Mouse (Mus musculus): ENCODE data around the gene Plp2. TPM values are rescaled to one million over a fixed set of nuclear protein-coding genes. Genes with fewer than 3 reads are reported as not detected.
"Not testable (repeated sequence)": the region's sequence is repeated elsewhere in the genome, so short reads cannot be mapped to it uniquely, and the experiment has no call there.

The Plp2 gene
- polyA plus RNA-seq (2012) = 0.28 and 1.5 TPM in 2 replicates

DNA sequence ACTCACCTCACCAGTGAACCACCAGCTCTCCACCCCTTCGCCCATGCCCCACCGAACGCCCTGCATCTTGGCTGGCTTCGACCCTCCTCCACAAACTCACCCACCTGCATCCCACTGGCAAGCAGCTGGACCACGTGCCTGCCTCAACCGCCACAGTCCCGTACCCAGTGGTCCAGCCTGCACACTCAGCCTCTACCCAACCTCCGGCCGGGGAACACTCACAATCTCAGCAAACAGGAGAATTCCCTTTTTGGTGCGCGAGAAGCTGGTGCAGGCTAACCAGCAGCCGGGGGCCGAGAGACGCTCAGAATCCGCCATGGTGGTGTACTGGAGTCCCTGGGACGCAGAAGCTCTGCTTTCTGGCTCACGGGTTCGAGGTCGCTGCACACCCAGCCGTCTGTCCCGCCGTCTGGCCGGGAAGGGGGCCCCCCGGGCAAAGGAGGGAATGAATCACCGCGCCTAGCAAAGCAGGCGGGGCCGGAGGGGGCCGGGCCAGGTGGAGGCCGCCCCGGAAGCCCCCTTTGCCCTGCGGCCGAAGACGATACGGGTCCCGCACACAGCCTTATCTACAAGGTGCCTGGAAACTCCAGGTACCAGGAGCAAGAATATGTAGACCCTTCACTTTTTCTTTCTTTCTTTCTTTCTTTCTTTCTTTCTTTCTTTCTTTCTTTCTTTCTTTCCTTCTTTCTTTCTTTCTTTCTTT lies at the start of gene Plp2:
TSS of gene Plp2 (minus strand) at position 470 of the 703 bp plus-strand sequence.
- no peak for TF ChIP-seq GATA1 (IDR thresholded peaks at IDR 0.05; ENCODE audit: low read length)
- peaks cover 9% of the 10 kb centered on the region for H3K9me3 ChIP-seq (ENCODE audit: control insufficient read depth, low read length)
- H3K4me3 ChIP-seq (replicated peaks) = peak within 1 kb of the TSS; percentile 63
- no peaks in the 10 kb centered on the region; the same call in 1 of the 2 replicates for H3K36me3 ChIP-seq (ENCODE audit: control insufficient read depth)
- H3K4me1 ChIP-seq (ENCODE audit: control insufficient read depth) = peaks cover 30% of the 10 kb centered on the region
- peaks cover 9% of the 10 kb centered on the region for H3K27me3 ChIP-seq (ENCODE audit: control insufficient read depth)

DNA sequence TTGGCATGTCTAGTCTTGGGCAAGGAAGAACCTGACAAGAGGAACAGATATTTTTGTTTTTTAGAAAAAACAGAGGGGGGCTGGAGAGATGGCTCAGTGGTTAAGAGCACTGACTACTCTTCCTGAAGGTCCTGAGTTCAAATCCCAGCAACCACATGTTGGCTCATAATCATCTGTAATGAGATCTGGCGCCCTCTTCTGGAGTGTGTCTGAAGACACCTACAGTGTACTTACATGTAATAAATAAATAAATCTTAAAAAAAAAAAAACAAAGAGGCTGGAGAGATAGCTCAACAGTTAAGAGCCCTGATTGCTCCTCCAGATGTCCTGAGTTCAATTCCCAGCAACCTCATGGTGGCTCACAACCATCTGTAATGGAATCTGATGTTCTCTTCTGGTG lies 44.9 kb upstream of the Plp2 start:
- not testable (repeated sequence) for H3K27me3 ChIP-seq (ENCODE audit: control insufficient read depth); H3K9me3 ChIP-seq (ENCODE audit: control insufficient read depth, low read length); H3K36me3 ChIP-seq (ENCODE audit: control insufficient read depth); H3K4me1 ChIP-seq (ENCODE audit: control insufficient read depth); H3K4me3 ChIP-seq (replicated peaks)

DNA sequence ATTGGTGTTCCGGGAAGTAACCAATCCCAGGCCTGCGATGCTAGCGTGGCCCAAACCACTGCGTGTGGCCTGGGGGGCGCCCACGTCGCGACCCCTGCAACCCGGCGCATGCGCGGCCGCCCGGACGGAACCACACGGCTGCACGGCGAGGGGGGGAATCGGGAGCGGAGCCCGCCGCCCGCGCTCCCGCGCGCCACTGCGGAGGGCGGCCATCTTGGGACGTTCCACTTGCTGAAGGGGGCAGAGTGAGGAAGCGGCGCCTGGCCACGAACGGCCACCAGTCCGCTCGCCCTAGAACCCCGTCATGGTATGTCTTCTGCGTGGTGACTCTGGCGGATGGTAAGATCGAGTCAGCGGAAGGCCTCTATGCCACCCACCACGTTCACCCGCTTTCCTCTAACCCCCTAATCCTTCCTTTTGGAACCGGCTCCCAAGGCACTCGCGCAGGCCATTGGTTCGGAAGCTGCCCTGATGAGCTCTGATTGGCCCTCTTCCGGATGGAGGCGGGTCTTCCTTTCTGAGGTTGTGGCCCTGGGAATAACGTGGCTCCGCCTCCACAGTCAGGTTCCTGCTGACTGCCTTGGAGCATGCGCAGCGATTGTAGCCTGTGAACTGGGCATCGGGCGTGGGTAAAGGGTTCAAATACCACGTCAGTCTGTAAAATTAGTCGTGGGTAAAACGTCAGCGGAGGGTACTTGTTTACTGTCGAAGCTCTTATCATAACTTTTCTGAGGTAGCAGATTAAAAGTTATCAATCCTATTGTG lies 43.1 kb upstream of the Plp2 start, which contains the start of gene Wdr45:
TSS of gene Wdr45 (plus strand) at position 199 of the 765 bp plus-strand sequence.
- not testable (repeated sequence) for H3K9me3 ChIP-seq (ENCODE audit: control insufficient read depth, low read length); H3K27me3 ChIP-seq (ENCODE audit: control insufficient read depth); H3K36me3 ChIP-seq (ENCODE audit: control insufficient read depth); H3K4me1 ChIP-seq (ENCODE audit: control insufficient read depth)
- H3K4me3 ChIP-seq (replicated peaks) = peak within 1 kb of the TSS; percentile 68

DNA sequence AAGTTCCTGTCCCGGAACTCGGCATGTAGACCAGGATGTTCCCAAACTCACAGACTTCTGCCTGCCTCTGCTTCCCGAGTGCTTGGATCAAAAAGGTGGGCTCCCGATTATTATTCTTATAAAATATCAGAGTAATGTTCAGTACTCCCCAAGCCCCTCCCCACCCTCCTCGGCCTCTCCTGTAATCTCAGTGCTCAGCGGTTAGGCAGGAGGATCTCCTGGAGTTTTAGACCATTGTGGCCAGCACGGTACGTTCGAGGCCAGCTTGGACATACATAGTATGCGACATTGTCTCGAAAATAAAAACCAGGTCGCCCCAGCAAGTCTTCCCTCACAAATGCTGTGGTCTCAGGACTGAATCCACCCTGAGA lies 42.6 kb upstream of the Plp2 start:
- H3K27me3 ChIP-seq (ENCODE audit: control insufficient read depth); H3K4me1 ChIP-seq (ENCODE audit: control insufficient read depth); H3K9me3 ChIP-seq (ENCODE audit: control insufficient read depth, low read length): not testable (repeated sequence)
- Histone ChIP-seq H3K36me3 (ENCODE audit: control insufficient read depth) (peaks cover 11% of the 10 kb centered on the region), H3K4me3 (replicated peaks) (peak overlapping the region; percentile 68)

DNA sequence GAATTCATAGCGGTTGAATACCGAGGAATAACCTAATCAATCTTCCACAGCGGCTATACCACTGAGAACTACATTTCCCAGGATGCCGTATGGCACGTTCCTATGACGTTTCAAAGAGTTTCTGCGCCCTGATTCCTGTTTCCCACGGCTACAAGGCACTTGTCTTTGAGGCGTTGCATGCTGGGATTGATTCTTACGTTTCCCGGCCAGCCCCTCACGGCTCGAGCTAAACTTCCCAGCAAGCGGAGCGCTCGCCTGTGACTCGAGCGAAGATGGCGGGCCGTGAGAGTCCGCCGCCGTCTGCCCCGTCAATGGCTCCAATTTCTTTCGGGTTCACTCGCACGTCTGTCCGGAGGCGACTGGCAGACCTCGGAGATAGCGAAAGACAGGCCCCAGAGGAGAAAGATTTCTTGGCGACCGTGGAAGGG lies 25.8 kb upstream of the Plp2 start, which contains the start of gene Gpkow:
TSS of gene Gpkow (plus strand) at position 178 of the 428 bp plus-strand sequence.
- H3K4me1 ChIP-seq (ENCODE audit: control insufficient read depth) = peaks cover 18% of the 10 kb centered on the region
- H3K27me3 ChIP-seq (ENCODE audit: control insufficient read depth) = no peaks in the 10 kb centered on the region
- peaks cover 36% of the 10 kb centered on the region for H3K36me3 ChIP-seq (ENCODE audit: control insufficient read depth)
- TF ChIP-seq GATA1 (IDR thresholded peaks at IDR 0.05; ENCODE audit: low read length) (no peak), TAL1 (IDR thresholded peaks at IDR 0.05; ENCODE audit: low read length) (no peak)
- H3K4me3 ChIP-seq (replicated peaks) = peak within 1 kb of the TSS; percentile 82
- no peaks in the 10 kb centered on the region for H3K9me3 ChIP-seq (ENCODE audit: control insufficient read depth, low read length)

DNA sequence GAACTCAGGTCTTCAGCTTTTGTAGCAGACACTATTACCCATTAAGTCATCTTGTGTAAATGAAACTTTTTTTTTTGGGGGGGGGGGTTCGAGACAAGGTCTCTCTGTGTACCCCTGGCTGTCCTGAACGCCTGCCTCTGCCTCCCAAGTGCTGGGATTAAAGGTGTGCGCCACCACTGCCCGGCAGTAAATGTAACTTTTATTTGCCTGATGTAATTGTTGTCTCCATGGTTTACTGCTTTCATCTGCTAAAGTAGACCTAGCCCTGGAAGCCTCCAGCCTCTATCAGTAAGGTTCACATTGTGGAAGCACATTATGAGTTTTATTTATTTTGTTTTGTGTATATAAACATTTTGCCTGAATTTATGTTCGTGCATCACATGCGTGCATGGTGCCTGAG lies 25.3 kb upstream of the Plp2 start:
- peaks cover 31% of the 10 kb centered on the region for H3K36me3 ChIP-seq (ENCODE audit: control insufficient read depth)
- H3K4me3 ChIP-seq (replicated peaks) = peak overlapping the region; percentile 82
- H3K9me3 ChIP-seq (ENCODE audit: control insufficient read depth, low read length) = no peaks in the 10 kb centered on the region
- H3K27me3 ChIP-seq (ENCODE audit: control insufficient read depth) = no peaks in the 10 kb centered on the region
- no peak for TF ChIP-seq TAL1 (IDR thresholded peaks at IDR 0.05; ENCODE audit: low read length)
- no peak for TF ChIP-seq GATA1 (IDR thresholded peaks at IDR 0.05; ENCODE audit: low read length)
- H3K4me1 ChIP-seq (ENCODE audit: control insufficient read depth) = peaks cover 17% of the 10 kb centered on the region

DNA sequence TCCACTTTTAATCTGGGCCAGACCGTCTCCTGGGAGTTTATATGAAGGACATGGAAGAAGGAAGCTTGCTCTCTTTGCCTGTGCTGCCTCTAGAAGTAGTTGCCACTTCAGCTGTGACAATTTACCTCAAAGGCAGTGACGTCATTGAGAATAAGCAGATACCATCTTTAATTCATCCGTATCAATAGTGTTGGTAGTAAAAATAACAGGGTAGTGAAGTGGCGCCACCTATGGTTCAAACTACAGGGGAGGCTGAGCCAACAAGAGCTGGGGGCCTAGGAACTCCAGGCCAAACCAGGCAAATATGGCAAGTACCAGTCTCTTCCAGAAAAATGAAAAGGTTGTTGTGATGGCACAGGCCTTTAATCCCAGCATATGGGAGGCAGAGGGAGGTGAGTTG lies 21.7 kb upstream of the Plp2 start:
- TF ChIP-seq TAL1 (IDR thresholded peaks at IDR 0.05; ENCODE audit: low read length) = no peak
- peaks cover 3% of the 10 kb centered on the region; the same call in 1 of the 2 replicates for H3K27me3 ChIP-seq (ENCODE audit: control insufficient read depth)
- H3K4me1 ChIP-seq (ENCODE audit: control insufficient read depth) = peaks cover 4% of the 10 kb centered on the region
- no peaks in the 10 kb centered on the region for H3K36me3 ChIP-seq (ENCODE audit: control insufficient read depth)
- no peak overlapping the region for H3K4me3 ChIP-seq (replicated peaks)
- no peaks in the 10 kb centered on the region for H3K9me3 ChIP-seq (ENCODE audit: control insufficient read depth, low read length)

DNA sequence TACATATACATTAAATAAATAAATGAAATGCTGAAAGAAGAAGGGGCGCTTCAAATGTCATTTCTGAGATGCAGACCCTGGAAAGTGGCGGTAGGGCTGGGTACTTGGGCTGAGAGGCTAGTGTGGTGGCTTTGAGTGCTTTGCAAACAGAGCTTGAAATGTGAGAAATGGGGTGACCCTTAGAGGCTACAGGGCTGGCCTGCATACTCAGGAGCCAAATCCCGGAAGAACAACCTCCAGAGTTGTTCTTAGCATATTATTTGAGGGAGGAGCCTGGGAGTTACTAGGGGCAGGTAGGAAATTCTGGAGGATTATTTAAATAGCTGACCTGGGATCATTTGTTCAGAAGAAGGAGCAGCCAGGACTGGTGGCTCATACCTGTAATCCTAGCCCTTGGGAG lies 19.3 kb upstream of the Plp2 start:
- no peak for TF ChIP-seq GATA1 (IDR thresholded peaks at IDR 0.05; ENCODE audit: low read length)
- no peaks in the 10 kb centered on the region for H3K4me1 ChIP-seq (ENCODE audit: control insufficient read depth)

DNA sequence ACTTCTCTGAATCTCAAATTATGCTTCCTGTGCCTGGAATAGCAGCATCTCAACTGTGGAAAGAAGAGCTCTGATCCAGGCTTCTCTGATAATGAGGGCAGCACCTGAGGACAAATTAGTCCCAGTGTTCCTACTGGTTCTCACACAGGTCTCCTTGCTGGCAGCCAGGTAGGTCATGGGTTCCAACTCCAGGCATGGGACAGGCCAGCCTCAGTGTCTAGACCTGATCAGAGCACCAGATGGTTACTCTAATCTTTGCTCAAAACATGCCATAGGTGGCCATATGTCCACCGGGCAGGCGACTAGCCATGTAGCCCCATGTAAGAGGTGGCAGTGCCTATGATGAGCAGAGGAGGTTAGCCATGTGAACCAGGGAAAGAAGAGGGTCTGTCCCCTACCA lies 17.1 kb upstream of the Plp2 start:
- TF ChIP-seq TAL1 (IDR thresholded peaks at IDR 0.05; ENCODE audit: low read length) (no peak), GATA1 (IDR thresholded peaks at IDR 0.05; ENCODE audit: low read length) (no peak)
- no peaks in the 10 kb centered on the region for H3K36me3 ChIP-seq (ENCODE audit: control insufficient read depth)
- H3K9me3 ChIP-seq (ENCODE audit: control insufficient read depth, low read length) = no peaks in the 10 kb centered on the region
- peaks cover 6% of the 10 kb centered on the region; the same call in 1 of the 2 replicates for H3K27me3 ChIP-seq (ENCODE audit: control insufficient read depth)
- no peak overlapping the region for H3K4me3 ChIP-seq (replicated peaks)
- no peaks in the 10 kb centered on the region for H3K4me1 ChIP-seq (ENCODE audit: control insufficient read depth)

More for the DNA sequence above, 19.3 kb upstream of the Plp2 start:
- H3K36me3 ChIP-seq (ENCODE audit: control insufficient read depth) = no peaks in the 10 kb centered on the region
- H3K9me3 ChIP-seq (ENCODE audit: control insufficient read depth, low read length) = no peaks in the 10 kb centered on the region
- peaks cover 6% of the 10 kb centered on the region; the same call in 1 of the 2 replicates for H3K27me3 ChIP-seq (ENCODE audit: control insufficient read depth)
- H3K4me3 ChIP-seq (replicated peaks) = no peak overlapping the region

All from erythroblast, embryonic 14.5 days (primary cell).